9 mouse cellular contexts compared by ENCODE assay signal in genomic region chr2:29747852-29748251, GRCm38 (mm10). TPM values are rescaled to one million over a fixed set of nuclear protein-coding genes. Genes with fewer than 3 reads are reported as not detected.
A peak's percentile ranks its signal among the peaks of the same experiment; 100 is the strongest.
DNase-seq lines count a peak whose midpoint lies in the region; ATAC-seq and TF ChIP-seq lines count a peak whose summit lies in the region.
"Had no signal": no experiment of that assay in that cellular context is flagged by ENCODE, and none has a peak within 500 bp of the region (broad histone marks: within the 10 kb centered on the region; RNA-seq: fewer than 3 reads in every experiment).

No protein-coding gene starts in this region.

- H3K27ac ChIP-seq in forebrain, postnatal 0 days (ENCODE audit: low read depth, low read length), result no peak overlapping the region
- no peak overlapping the region for H3K27ac ChIP-seq in forebrain, embryonic 15.5 days (replicated peaks)
- H3K27ac ChIP-seq in hindbrain, postnatal 0 days, result no peak overlapping the region
- H3K27ac ChIP-seq: stomach, embryonic 15.5 days had no signal

- H3K27me3 ChIP-seq in forebrain, postnatal 0 days (ENCODE audit: insufficient read depth, low read length), result peaks cover 23% of the 10 kb centered on the region; the same call in 1 of the 2 replicates
- H3K27me3 ChIP-seq in forebrain, embryonic 15.5 days, result peaks cover 52% of the 10 kb centered on the region
- peaks cover 26% of the 10 kb centered on the region; the same call in 1 of the 2 replicates for H3K27me3 ChIP-seq in hindbrain, postnatal 0 days (ENCODE audit: insufficient read depth, low read length)

- peak; percentile 21 for DNase-seq in forebrain, postnatal 0 days
- DNase-seq in lung, adult 2 months, result no peak
- DNase-seq in lung, postnatal 4 days, result no peak
- DNase-seq in hindbrain, postnatal 0 days (ENCODE audit: low spot score), result peak; percentile 20
- peak; percentile 52 for DNase-seq in thymus, postnatal 14 days
- no peak for DNase-seq in left cerebral cortex, adult 8-10 months (ENCODE audit: low spot score in 2 of 2)

- H3K4me1 ChIP-seq in forebrain, postnatal 0 days (ENCODE audit: insufficient read depth), result no peaks in the 10 kb centered on the region
- peaks cover 5% of the 10 kb centered on the region for H3K4me1 ChIP-seq in forebrain, embryonic 15.5 days
- no peaks in the 10 kb centered on the region for H3K4me1 ChIP-seq in lung, adult 2 months (ENCODE audit: control insufficient read depth, insufficient read depth, low read length)
- H3K4me1 ChIP-seq in hindbrain, postnatal 0 days (ENCODE audit: insufficient read depth, low read length), result peaks cover 3% of the 10 kb centered on the region; the same call in 1 of the 2 replicates

- no peaks in the 10 kb centered on the region for H3K36me3 ChIP-seq in forebrain, postnatal 0 days (ENCODE audit: insufficient read depth)
- no peaks in the 10 kb centered on the region for H3K36me3 ChIP-seq in forebrain, embryonic 15.5 days
- no peaks in the 10 kb centered on the region for H3K36me3 ChIP-seq in hindbrain, postnatal 0 days (ENCODE audit: insufficient read depth, low read length)
- H3K36me3 ChIP-seq: stomach, embryonic 15.5 days had no signal

- no peaks in the 10 kb centered on the region for H3K9me3 ChIP-seq in forebrain, postnatal 0 days (ENCODE audit: low read length)
- peaks cover 3% of the 10 kb centered on the region; the same call in 1 of the 2 replicates for H3K9me3 ChIP-seq in forebrain, embryonic 15.5 days
- H3K9me3 ChIP-seq in hindbrain, postnatal 0 days (ENCODE audit: low read length), result no peaks in the 10 kb centered on the region
- H3K9me3 ChIP-seq: stomach, embryonic 15.5 days had no signal

- no peak overlapping the region for H3K9ac ChIP-seq in forebrain, postnatal 0 days
- H3K9ac ChIP-seq in forebrain, embryonic 15.5 days (replicated peaks), result no peak overlapping the region
- no peak overlapping the region for H3K9ac ChIP-seq in hindbrain, postnatal 0 days (replicated peaks; ENCODE audit: low read length)
- H3K9ac ChIP-seq: stomach, embryonic 15.5 days had no signal

- TF ChIP-seq POLR2A in lung, adult 2 months (IDR thresholded peaks at IDR 0.05; ENCODE audit: borderline replicate concordance, extremely low read depth, low read depth, low read length), result no peak

- peak; percentile 59 for TF ChIP-seq CTCF in forebrain, postnatal 0 days (IDR thresholded peaks at IDR 0.05; ENCODE audit: low read depth)
- TF ChIP-seq CTCF in lung, adult 2 months (IDR thresholded peaks at IDR 0.05; ENCODE audit: insufficient read depth, low read length), result 0 out of 2 replicates have a peak, but pooled peaks have one; percentile 15
- peak; percentile 53 for TF ChIP-seq CTCF in hindbrain, postnatal 0 days (IDR thresholded peaks at IDR 0.05; ENCODE audit: low read depth)

- 64% methylated on average over 5 of the region's 5 CpGs for WGBS in forebrain, postnatal 0 days
- WGBS in forebrain, embryonic 15.5 days, result 51% methylated on average over 5 of the region's 5 CpGs
- WGBS in lung, adult 2 months, result 71% methylated on average over 5 of the region's 5 CpGs
- WGBS in hindbrain, postnatal 0 days, result 61% methylated on average over 5 of the region's 5 CpGs

- ATAC-seq in forebrain, postnatal 0 days, result no peak; the same call in 1 of the 2 replicates
- no peak for ATAC-seq in forebrain, embryonic 15.5 days (replicated peaks)
- ATAC-seq in hindbrain, postnatal 0 days, result no peak
- ATAC-seq in granulocyte monocyte progenitor cell, adult 5-6 weeks (replicated peaks; ENCODE audit: poor library complexity, severe bottlenecking), result no peak

- no peak overlapping the region for H3K4me3 ChIP-seq in forebrain, postnatal 0 days (ENCODE audit: low read depth, low read length)
- H3K4me3 ChIP-seq in forebrain, embryonic 15.5 days, result no peak overlapping the region
- no peak overlapping the region for H3K4me3 ChIP-seq in lung, adult 2 months (replicated peaks; ENCODE audit: extremely low read depth, low read depth, low read length)
- H3K4me3 ChIP-seq in hindbrain, postnatal 0 days (ENCODE audit: low read length), result no peak overlapping the region

- H3K4me2 ChIP-seq in forebrain, postnatal 0 days (ENCODE audit: low read depth), result 0 out of 2 replicates have a peak overlapping the region, but pooled peaks have one; percentile 71
- H3K4me2 ChIP-seq in forebrain, embryonic 15.5 days (replicated peaks), result no peak overlapping the region
- H3K4me2 ChIP-seq in hindbrain, postnatal 0 days (ENCODE audit: low read depth, low read length), result peak overlapping the region; percentile 73; the same call in 1 of the 2 replicates

RNA-seq across cellular contexts. Expression of gene Gm13420, which starts 3.6 kb away (rescaled TPM):
- total RNA-seq in forebrain, postnatal 0 days (2014; rRNA removed), result 0.86 and 1.5 TPM in 2 replicates
- 0.18 TPM in 1 of 2 replicates, not detected in the other for polyA plus RNA-seq in forebrain, postnatal 0 days (2015; fragmentation: Nextera tagmentation; extraction: Ambion mirVana)
- polyA plus RNA-seq in forebrain, embryonic 15.5 days (2015; fragmentation: Nextera tagmentation; extraction: Ambion mirVana), result not detected in 2 replicates
- polyA plus RNA-seq in lung, adult 2 months (2012; rRNA removed), result 0.11 and 0.42 TPM in 2 replicates
- total RNA-seq in hindbrain, postnatal 0 days (2014; rRNA removed), result 2.6 TPM in 1 of 2 replicates, not detected in the other
- 0.33 and 0.56 TPM in 2 replicates for polyA plus RNA-seq in hindbrain, postnatal 0 days (2015; fragmentation: Nextera tagmentation; extraction: Ambion mirVana)
- total RNA-seq in granulocyte monocyte progenitor cell, adult 5-6 weeks (2014; fragmentation: Nextera tagmentation), result not detected in 2 replicates
- total RNA-seq in granulocyte monocyte progenitor cell, adult 5-6 weeks (2017), result not detected in 2 replicates
- 1 to 10 TPM in 3 of 4 experiments, under 1 TPM in 1; 0.44 to 2.5 (median 1.4) TPM for total RNA-seq in left cerebral cortex, adult 8-10 months (2022)

RNA-seq across cellular contexts. Expression of gene Gm13547, which starts 11.3 kb away (rescaled TPM):
- not detected in 2 replicates for total RNA-seq in forebrain, postnatal 0 days (2014; rRNA removed)
- not detected in 2 replicates for polyA plus RNA-seq in forebrain, postnatal 0 days (2015; fragmentation: Nextera tagmentation; extraction: Ambion mirVana)
- polyA plus RNA-seq in forebrain, embryonic 15.5 days (2015; fragmentation: Nextera tagmentation; extraction: Ambion mirVana), result 0.79 TPM in 1 of 2 replicates, not detected in the other
- not detected in 2 replicates for polyA plus RNA-seq in lung, adult 2 months (2012; rRNA removed)
- not detected in 2 replicates for total RNA-seq in hindbrain, postnatal 0 days (2014; rRNA removed)
- 0.48 and 0.59 TPM in 2 replicates for polyA plus RNA-seq in hindbrain, postnatal 0 days (2015; fragmentation: Nextera tagmentation; extraction: Ambion mirVana)
- total RNA-seq in granulocyte monocyte progenitor cell, adult 5-6 weeks (2014; fragmentation: Nextera tagmentation), result not detected in 2 replicates
- total RNA-seq in granulocyte monocyte progenitor cell, adult 5-6 weeks (2017), result not detected in 2 replicates
- total RNA-seq in left cerebral cortex, adult 8-10 months (2022), result under 1 TPM in 1 of 4 experiments, not detected in 3; 0.63 TPM
- polyA plus RNA-seq: stomach, embryonic 15.5 days had no signal

RNA-seq across cellular contexts. Expression of gene Coq4, which starts 39.4 kb away (rescaled TPM):
- 34.5 and 39.7 TPM in 2 replicates for total RNA-seq in forebrain, postnatal 0 days (2014; rRNA removed)
- polyA plus RNA-seq in forebrain, postnatal 0 days (2015; fragmentation: Nextera tagmentation; extraction: Ambion mirVana), result 31.2 and 36.7 TPM in 2 replicates
- 28.2 and 31.6 TPM in 2 replicates for polyA plus RNA-seq in forebrain, embryonic 15.5 days (2015; fragmentation: Nextera tagmentation; extraction: Ambion mirVana)
- polyA plus RNA-seq in lung, adult 2 months (2012; rRNA removed), result 40.6 and 44.8 TPM in 2 replicates
- 52.0 and 58.2 TPM in 2 replicates for total RNA-seq in hindbrain, postnatal 0 days (2014; rRNA removed)
- polyA plus RNA-seq in hindbrain, postnatal 0 days (2015; fragmentation: Nextera tagmentation; extraction: Ambion mirVana), result 32.5 and 35.8 TPM in 2 replicates
- 14.8 and 18.2 TPM in 2 replicates for total RNA-seq in granulocyte monocyte progenitor cell, adult 5-6 weeks (2014; fragmentation: Nextera tagmentation)
- 7.2 and 7.4 TPM in 2 replicates for total RNA-seq in granulocyte monocyte progenitor cell, adult 5-6 weeks (2017)
- total RNA-seq in left cerebral cortex, adult 8-10 months (2022), result 10 to 100 TPM; 20.1 to 31.2 (median 22.6) TPM

RNA-seq across cellular contexts. Expression of gene Trub2, which starts 40.5 kb away (rescaled TPM):
- 52.3 and 68.7 TPM in 2 replicates for total RNA-seq in forebrain, postnatal 0 days (2014; rRNA removed)
- polyA plus RNA-seq in forebrain, postnatal 0 days (2015; fragmentation: Nextera tagmentation; extraction: Ambion mirVana), result 22.4 and 27.3 TPM in 2 replicates
- polyA plus RNA-seq in forebrain, embryonic 15.5 days (2015; fragmentation: Nextera tagmentation; extraction: Ambion mirVana), result 40.6 and 41.7 TPM in 2 replicates
- 23.7 and 36.8 TPM in 2 replicates for polyA plus RNA-seq in lung, adult 2 months (2012; rRNA removed)
- 47.4 and 49.9 TPM in 2 replicates for total RNA-seq in hindbrain, postnatal 0 days (2014; rRNA removed)
- 32.5 and 34.2 TPM in 2 replicates for polyA plus RNA-seq in hindbrain, postnatal 0 days (2015; fragmentation: Nextera tagmentation; extraction: Ambion mirVana)
- 31.4 and 39.4 TPM in 2 replicates for total RNA-seq in granulocyte monocyte progenitor cell, adult 5-6 weeks (2014; fragmentation: Nextera tagmentation)
- 28.2 and 64.7 TPM in 2 replicates for total RNA-seq in granulocyte monocyte progenitor cell, adult 5-6 weeks (2017)
- total RNA-seq in left cerebral cortex, adult 8-10 months (2022), result 10 to 100 TPM; 45.4 to 53.5 (median 50.2) TPM

RNA-seq across cellular contexts. Expression of gene Slc27a4, which starts 54.6 kb away (rescaled TPM):
- 74.9 and 82.9 TPM in 2 replicates for total RNA-seq in forebrain, postnatal 0 days (2014; rRNA removed)
- 32.3 and 40.3 TPM in 2 replicates for polyA plus RNA-seq in forebrain, postnatal 0 days (2015; fragmentation: Nextera tagmentation; extraction: Ambion mirVana)
- 30.1 and 31.8 TPM in 2 replicates for polyA plus RNA-seq in forebrain, embryonic 15.5 days (2015; fragmentation: Nextera tagmentation; extraction: Ambion mirVana)
- 29.0 and 37.1 TPM in 2 replicates for polyA plus RNA-seq in lung, adult 2 months (2012; rRNA removed)
- total RNA-seq in hindbrain, postnatal 0 days (2014; rRNA removed), result 139 TPM in 2 replicates
- polyA plus RNA-seq in hindbrain, postnatal 0 days (2015; fragmentation: Nextera tagmentation; extraction: Ambion mirVana), result 43.4 and 46.4 TPM in 2 replicates
- total RNA-seq in granulocyte monocyte progenitor cell, adult 5-6 weeks (2014; fragmentation: Nextera tagmentation), result 5.1 and 6.8 TPM in 2 replicates
- 6.3 and 6.6 TPM in 2 replicates for total RNA-seq in granulocyte monocyte progenitor cell, adult 5-6 weeks (2017)
- 10 to 100 TPM; 73.1 to 75.0 (median 74.0) TPM for total RNA-seq in left cerebral cortex, adult 8-10 months (2022)

Comparison
In these comparisons a context has a peak if more than half of its experiments do, and no peak if none do; other contexts are left out.
1. DNase-seq: peak in forebrain, postnatal 0 days (single experiment), hindbrain, postnatal 0 days (single experiment) and thymus, postnatal 14 days (single experiment); none in lung, adult 2 months (single experiment), lung, postnatal 4 days (0 of 2) and left cerebral cortex, adult 8-10 months (0 of 2).
2. Peak in every context shown above with its lines, with median percentiles within 50 percentile points of each other: CTCF ChIP-seq.